ENCODE assay signal across 24 mouse cellular contexts in the genomic region with DNA sequence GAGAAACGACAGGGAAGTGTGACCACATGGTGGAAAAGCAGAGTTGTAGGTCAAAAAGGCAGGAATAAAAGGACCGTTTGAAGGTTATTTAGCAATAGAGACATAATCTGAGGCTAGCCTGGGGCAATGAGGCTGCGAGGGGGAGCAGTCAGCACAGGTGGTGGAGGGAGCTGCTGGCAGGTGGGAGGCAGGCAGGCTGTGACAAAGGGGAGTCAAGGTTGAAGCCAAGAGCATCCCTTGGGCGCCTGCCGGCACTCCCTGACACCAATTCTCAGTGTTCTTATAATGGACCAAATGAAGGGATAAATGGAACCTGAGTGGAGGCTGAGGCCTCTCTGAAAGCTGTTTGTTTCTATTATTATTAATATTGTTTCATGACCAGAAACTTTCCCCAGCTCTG.
DNase-seq lines count a peak whose midpoint lies in the region; ATAC-seq lines count a peak whose summit lies in the region.
"Had no signal": no experiment of that assay in that cellular context is flagged by ENCODE, and none has a peak within 500 bp of the region (broad histone marks: within the 10 kb centered on the region; RNA-seq: fewer than 3 reads in every experiment).

No protein-coding gene starts in this region.

- H3K27me3 ChIP-seq in hindbrain, embryonic 16.5 days (replicated peaks; ENCODE audit: control insufficient read depth, insufficient read depth, low read length) = no peaks in the 10 kb centered on the region
- H3K27me3 ChIP-seq: forebrain, embryonic 13.5 days had no signal

- 47% methylated on average over 5 of the region's 5 CpGs for WGBS in hindbrain, embryonic 16.5 days

- no peak overlapping the region for H3K4me3 ChIP-seq in hindbrain, embryonic 16.5 days (ENCODE audit: low read length)
- H3K4me3 ChIP-seq: forebrain, embryonic 10.5 days; forebrain, embryonic 13.5 days; heart, adult 2 months; heart, embryonic 10.5 days; heart, embryonic 13.5 days had no signal

- H3K9ac ChIP-seq in hindbrain, embryonic 16.5 days (ENCODE audit: low read depth, low read length) = no peak overlapping the region
- H3K9ac ChIP-seq: forebrain, embryonic 13.5 days; heart, embryonic 13.5 days; hindbrain, embryonic 14.5 days had no signal

- H3K27ac ChIP-seq in hindbrain, embryonic 16.5 days (ENCODE audit: low read depth, low read length) = no peak overlapping the region
- H3K27ac ChIP-seq: forebrain, embryonic 10.5 days; forebrain, embryonic 13.5 days; heart, adult 2 months; heart, embryonic 10.5 days; heart, embryonic 13.5 days; hindbrain, embryonic 14.5 days had no signal

- H3K4me2 ChIP-seq in hindbrain, embryonic 16.5 days (ENCODE audit: low read length) = no peak overlapping the region
- H3K4me2 ChIP-seq: forebrain, embryonic 13.5 days; heart, embryonic 13.5 days; hindbrain, embryonic 14.5 days had no signal

- no peak for ATAC-seq in hindbrain, embryonic 16.5 days
- ATAC-seq: forebrain, embryonic 13.5 days; forebrain, embryonic 16.5 days; intestine, postnatal 0 days; Patski had no signal

- H3K4me1 ChIP-seq in hindbrain, embryonic 16.5 days (ENCODE audit: control insufficient read depth, insufficient read depth, low read depth, low read length) = peaks cover 2% of the 10 kb centered on the region; the same call in 1 of the 2 replicates
- H3K4me1 ChIP-seq: heart, embryonic 10.5 days; heart, embryonic 13.5 days had no signal

- H3K36me3 ChIP-seq in hindbrain, embryonic 16.5 days (ENCODE audit: control insufficient read depth, insufficient read depth, low read length) = no peaks in the 10 kb centered on the region
- H3K36me3 ChIP-seq: forebrain, embryonic 10.5 days; G1E; heart, embryonic 10.5 days; heart, embryonic 13.5 days had no signal

- no peaks in the 10 kb centered on the region for H3K9me3 ChIP-seq in hindbrain, embryonic 16.5 days (ENCODE audit: control insufficient read depth, low read length)
- H3K9me3 ChIP-seq: forebrain, embryonic 10.5 days; forebrain, embryonic 13.5 days; heart, embryonic 10.5 days; heart, embryonic 13.5 days had no signal

- DNase-seq in cerebellum, adult 18-20 months = peak; percentile 20 to 25
- DNase-seq in cerebellum, adult 11 months = no peak
- peak; percentile 55 to 60 for DNase-seq in cerebellum, postnatal 25 days
- no peak for DNase-seq in cerebellum, adult 9-10 months
- DNase-seq in ZHBTc4 (ENCODE audit: low read depth, low spot score) = peak; percentile 13
- DNase-seq: adrenal gland, adult 2 months; adrenal gland, postnatal 14 days; B cell, adult 2 months; gastrocnemius, postnatal 10 days; gastrocnemius, postnatal 36 days; heart, adult 2 months; heart, postnatal 14 days; heart, postnatal 4 days; kidney, adult 8-10 months had no signal

Comparison
In these comparisons a context has a peak if more than half of its experiments do, and no peak if none do; other contexts are left out.
1. DNase-seq: peak in cerebellum, adult 18-20 months (2 of 2), cerebellum, postnatal 25 days (2 of 2) and ZHBTc4 (single experiment); none in cerebellum, adult 11 months (single experiment) and cerebellum, adult 9-10 months (single experiment).